Mouse (Mus musculus) lung, postnatal 0 days (tissue): ENCODE measurements around the gene Sephs2. TPM values are rescaled to one million over a fixed set of nuclear protein-coding genes. Genes with fewer than 3 reads are reported as not detected.

Experiments used
- ATAC-seq: fragments of 200-750 bp; cut with Nextera tagmentation; 2 replicates; pipeline ENCODE4 v1.8.0; 2017; ENCODE audit warnings: moderate library complexity
- DNase-seq: peaks from one replicate; pipeline ENCODE4 v3.0.0-alpha.2; 2016; ENCODE audit warnings: low spot score
- H3K27ac ChIP-seq: fragments of 300-500 bp; sonication (generic); 2 replicates; pipeline ENCODE4 v1.5.1; 2014; ENCODE audit warnings: antibody characterized with exemption, mild to moderate bottlenecking, low read length, mixed read lengths
- H3K27me3 ChIP-seq: fragments of 300-500 bp; sonication (generic); replicated peaks from 2 replicates; pipeline ENCODE4 v1.6.1; 2014; ENCODE audit warnings: low read length, mixed read lengths; ENCODE audit not compliant: insufficient read depth
- H3K36me3 ChIP-seq: fragments of 300-500 bp; sonication (generic); 2 replicates; pipeline ENCODE4 v1.6.1; 2014; ENCODE audit warnings: low read length, mixed read lengths; ENCODE audit not compliant: insufficient read depth
- H3K4me1 ChIP-seq: fragments of 300-500 bp; sonication (generic); 2 replicates; pipeline ENCODE4 v1.6.1; 2014; ENCODE audit warnings: antibody characterized with exemption, low read depth, low read length, mixed read lengths; ENCODE audit not compliant: insufficient read depth
- H3K4me2 ChIP-seq: fragments of 300-500 bp; sonication (generic); replicated peaks from 2 replicates; pipeline ENCODE4 v1.6.1; 2014; ENCODE audit warnings: low read depth, mild to moderate bottlenecking, low read length, moderate library complexity, mixed read lengths
- H3K4me3 ChIP-seq: fragments of 300-500 bp; sonication (generic); 2 replicates; pipeline ENCODE4 v1.5.1; 2014; ENCODE audit warnings: low read depth, low read length
- H3K9ac ChIP-seq: fragments of 300-500 bp; sonication (generic); replicated peaks from 2 replicates; pipeline ENCODE4 v1.6.1; 2014; ENCODE audit warnings: low read depth, mild to moderate bottlenecking
- H3K9me3 ChIP-seq: fragments of 300-500 bp; sonication (generic); 2 replicates; pipeline ENCODE4 v1.6.1; 2016; ENCODE audit warnings: low read length, mixed read lengths
- CTCF ChIP-seq: IDR thresholded peaks from 2 replicates; pipeline ENCODE4 v1.5.1; 2016; ENCODE audit warnings: antibody characterized with exemption, mild to moderate bottlenecking
- EP300 ChIP-seq: IDR thresholded peaks from 2 replicates; pipeline ENCODE4 v1.6.1; 2016; ENCODE audit warnings: antibody characterized with exemption, mild to moderate bottlenecking, control low read depth
- WGBS: fragments of 180-500 bp; shearing (Covaris S2); extraction: QIAGEN DNeasy Blood & Tissue Kit; methylation state at CpG from one replicate; pipeline ENCODE4 v1.1.7; 2014; 5-methylcytosine and 5-hydroxymethylcytosine counted together
- polyA plus RNA-seq: library from polyadenylated mRNA; unstranded; fragments of >200 nt; fragmentation: Nextera tagmentation; extraction: Ambion mirVana; gene quantifications from 2 replicates; pipeline ENCODE4 v1.2.1, GENCODE M21; 2015

Gene Sephs2
- polyA plus RNA-seq, 1 experiment from 2014 or later = 59.4 TPM

DNA sequence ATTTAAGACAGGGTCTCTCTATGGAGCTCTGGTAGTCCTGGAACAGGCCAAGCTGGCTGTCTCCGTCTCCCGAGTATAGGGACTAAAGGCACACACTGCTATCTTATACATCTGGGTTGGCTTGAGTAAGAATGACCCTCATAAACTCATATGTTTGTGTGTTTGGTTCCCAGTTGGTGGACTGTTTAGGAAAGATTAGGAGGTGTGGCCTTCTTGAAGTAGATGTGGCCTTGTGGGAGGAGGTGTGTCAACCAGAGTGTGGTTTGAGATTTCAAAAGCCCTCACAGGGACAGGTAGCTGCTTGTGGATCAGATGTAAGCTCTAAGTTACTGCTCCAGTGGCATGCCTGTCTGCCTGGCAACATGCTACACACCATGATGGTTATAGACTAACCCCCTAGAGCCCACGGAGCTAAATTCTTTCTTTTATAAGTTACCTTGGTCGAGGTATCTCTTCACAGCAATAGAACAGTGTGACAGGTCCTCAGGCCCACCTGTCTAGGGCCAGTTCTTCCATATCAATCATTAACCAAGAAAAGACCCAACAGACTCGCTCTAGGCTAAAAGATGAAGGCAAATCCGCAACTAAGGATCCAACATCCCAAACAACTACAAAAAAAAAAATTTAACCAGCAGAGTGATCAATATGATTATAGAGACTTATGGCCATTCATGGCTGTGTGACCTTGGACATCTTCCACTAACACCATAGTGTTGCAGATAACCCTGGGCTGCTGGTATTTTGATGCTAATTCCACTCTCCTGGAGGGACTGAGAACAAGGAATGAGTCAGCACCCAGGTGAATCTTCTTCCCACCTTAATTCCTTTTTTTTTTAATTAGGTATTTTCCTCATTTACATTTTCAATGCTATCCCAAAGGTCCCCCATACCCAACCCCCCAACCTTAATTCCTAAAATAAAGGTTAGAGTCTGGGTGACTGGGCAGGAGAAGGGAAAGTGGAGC, 50.1 kb downstream of the Sephs2 start:
- H3K27me3 ChIP-seq = no peaks in the 10 kb centered on the region
- no peak for TF ChIP-seq CTCF
- TF ChIP-seq EP300 = no peak
- H3K4me3 ChIP-seq = no peak overlapping the region
- H3K4me1 ChIP-seq = no peaks in the 10 kb centered on the region
- DNase-seq (no peak), ATAC-seq (no peak)
- H3K9me3 ChIP-seq = no peaks in the 10 kb centered on the region
- 82% methylated on average over 6 of the region's 6 CpGs for WGBS
- H3K36me3 ChIP-seq = no peaks in the 10 kb centered on the region
- no peak overlapping the region for H3K4me2 ChIP-seq
- H3K27ac ChIP-seq = no peak overlapping the region
- H3K9ac ChIP-seq = no peak overlapping the region

DNA sequence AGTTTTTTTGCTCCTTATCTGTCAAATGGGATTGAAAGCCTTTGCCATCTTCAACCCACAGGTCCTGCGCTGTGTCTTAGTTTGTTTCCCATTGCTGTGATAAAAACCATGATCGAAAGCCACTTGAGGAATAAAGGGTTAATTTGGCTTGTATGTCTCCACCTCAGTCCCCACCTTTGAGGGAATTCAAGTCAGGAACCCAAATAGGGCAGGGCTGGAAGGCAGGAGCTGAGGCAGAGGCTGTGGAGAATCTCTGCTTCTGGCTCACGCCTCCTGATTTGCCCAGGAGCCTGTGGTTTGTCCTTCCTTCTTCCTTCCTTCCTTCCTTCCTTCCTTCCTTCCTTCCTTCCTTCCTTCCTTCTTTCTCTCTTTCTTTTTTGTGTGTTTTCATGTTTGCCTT, 50.7 kb downstream of the Sephs2 start:
- no peaks in the 10 kb centered on the region for H3K9me3 ChIP-seq
- ATAC-seq (no peak), DNase-seq (no peak)
- no peaks in the 10 kb centered on the region for H3K4me1 ChIP-seq
- H3K4me2 ChIP-seq = no peak overlapping the region
- H3K9ac ChIP-seq = no peak overlapping the region
- H3K27ac ChIP-seq = no peak overlapping the region
- WGBS = 100% methylated on average over 3 of the region's 3 CpGs
- TF ChIP-seq CTCF = no peak
- H3K36me3 ChIP-seq = no peaks in the 10 kb centered on the region
- H3K4me3 ChIP-seq = no peak overlapping the region
- H3K27me3 ChIP-seq = no peaks in the 10 kb centered on the region

Other genes with a start within 250 kb of the Sephs2 start
- gene Maz, start 247.0 kb downstream of the Sephs2 start, polyA plus RNA-seq = 36.1 and 37.0 TPM in 2 replicates
- 7.0 and 9.2 TPM in 2 replicates for gene Kif22, start 231.6 kb downstream of the Sephs2 start, polyA plus RNA-seq
- 0.20 and 0.30 TPM in 2 replicates for gene Zg16, start 186.7 kb downstream of the Sephs2 start, polyA plus RNA-seq
- gene AI467606, start 182.7 kb downstream of the Sephs2 start, polyA plus RNA-seq = 14.6 and 16.0 TPM in 2 replicates
- 0.14 and 0.21 TPM in 2 replicates for gene Qprt, start 151.8 kb downstream of the Sephs2 start, polyA plus RNA-seq
- 0.73 and 0.83 TPM in 2 replicates for gene Spn, start 136.2 kb downstream of the Sephs2 start, polyA plus RNA-seq
- gene Cd2bp2, start 78.0 kb downstream of the Sephs2 start, polyA plus RNA-seq = 28.4 and 29.6 TPM in 2 replicates
- 14.4 and 15.0 TPM in 2 replicates for gene Tbc1d10b, start 65.6 kb downstream of the Sephs2 start, polyA plus RNA-seq
- gene Mylpf, start 65.2 kb downstream of the Sephs2 start, polyA plus RNA-seq = 6.4 and 8.0 TPM in 2 replicates
- 15.5 and 15.7 TPM in 2 replicates for gene Zfp553, start 41.0 kb downstream of the Sephs2 start, polyA plus RNA-seq
- 13.0 TPM in 2 replicates for gene Sept1, start 40.9 kb downstream of the Sephs2 start, polyA plus RNA-seq
- gene Zfp771, start 29.8 kb downstream of the Sephs2 start, polyA plus RNA-seq = 34.9 and 36.9 TPM in 2 replicates
- 35.7 and 36.4 TPM in 2 replicates for gene Dctpp1, start 13.3 kb downstream of the Sephs2 start, polyA plus RNA-seq
- 3.7 and 3.8 TPM in 2 replicates for gene Itgal, start 22.2 kb upstream of the Sephs2 start, polyA plus RNA-seq
- 12.5 and 12.8 TPM in 2 replicates for gene Zfp768, start 71.5 kb upstream of the Sephs2 start, polyA plus RNA-seq
- 7.3 and 7.9 TPM in 2 replicates for gene Zfp747, start 102.0 kb upstream of the Sephs2 start, polyA plus RNA-seq
- 4.7 and 5.4 TPM in 2 replicates for gene 9130019O22Rik, start 113.1 kb upstream of the Sephs2 start, polyA plus RNA-seq
- gene E430018J23Rik, start 119.6 kb upstream of the Sephs2 start, polyA plus RNA-seq = 3.7 and 4.6 TPM in 2 replicates
- gene Zfp764, start 132.8 kb upstream of the Sephs2 start, polyA plus RNA-seq = 6.0 and 6.7 TPM in 2 replicates
- gene Zfp688, start 148.0 kb upstream of the Sephs2 start, polyA plus RNA-seq = 27.4 and 28.9 TPM in 2 replicates
- 2.6 and 3.5 TPM in 2 replicates for gene Zfp689, start 175.1 kb upstream of the Sephs2 start, polyA plus RNA-seq
- 37.6 and 37.7 TPM in 2 replicates for gene Prr14, start 185.6 kb upstream of the Sephs2 start, polyA plus RNA-seq
- 9.9 and 11.1 TPM in 2 replicates for gene Fbrs, start 205.1 kb upstream of the Sephs2 start, polyA plus RNA-seq
- 19.2 and 19.3 TPM in 2 replicates for gene Srcap, start 237.9 kb upstream of the Sephs2 start, polyA plus RNA-seq
- gene Gm42715, start 245.5 kb upstream of the Sephs2 start, polyA plus RNA-seq = 9.3 and 10.3 TPM in 2 replicates